Mouse (Mus musculus): ENCODE results near the gene Abtb2. TPM values are rescaled to one million over a fixed set of nuclear protein-coding genes. Genes with fewer than 3 reads are reported as not detected.

Abtb2 gene
- polyA plus RNA-seq, 1 experiment = 10.6 TPM

- DNase-seq (ENCODE audit: low read depth in 1 of 2, low spot score in 2 of 2) = no peak
- H3K27me3 ChIP-seq (ENCODE audit: control insufficient read depth, insufficient read depth, low read length) = no peaks in the 10 kb centered on the region
- H3K4me3 ChIP-seq (ENCODE audit: extremely low read depth, insufficient read depth, insufficient read length) = no peak overlapping the region
- H3K36me3 ChIP-seq (ENCODE audit: control insufficient read depth, insufficient read depth, low read length) = no peaks in the 10 kb centered on the region
- no peak for TF ChIP-seq CTCF (IDR thresholded peaks at IDR 0.05; ENCODE audit: extremely low read depth, insufficient read depth, insufficient read length, insufficient replicate concordance)
- TF ChIP-seq POLR2A (IDR thresholded peaks at IDR 0.05; ENCODE audit: low read depth, low read length) = no peak
- H3K27ac ChIP-seq (ENCODE audit: insufficient read depth, low read length) = no peak overlapping the region
- H3K4me1 ChIP-seq (ENCODE audit: control insufficient read depth, insufficient read depth, insufficient read length) = peaks cover 2% of the 10 kb centered on the region
- 49% methylated on average over 6 of the region's 6 CpGs for WGBS
Observed at GRCm38 (mm10) chr2:103690425-103690824, 124.3 kb downstream of the Abtb2 start.

DNA sequence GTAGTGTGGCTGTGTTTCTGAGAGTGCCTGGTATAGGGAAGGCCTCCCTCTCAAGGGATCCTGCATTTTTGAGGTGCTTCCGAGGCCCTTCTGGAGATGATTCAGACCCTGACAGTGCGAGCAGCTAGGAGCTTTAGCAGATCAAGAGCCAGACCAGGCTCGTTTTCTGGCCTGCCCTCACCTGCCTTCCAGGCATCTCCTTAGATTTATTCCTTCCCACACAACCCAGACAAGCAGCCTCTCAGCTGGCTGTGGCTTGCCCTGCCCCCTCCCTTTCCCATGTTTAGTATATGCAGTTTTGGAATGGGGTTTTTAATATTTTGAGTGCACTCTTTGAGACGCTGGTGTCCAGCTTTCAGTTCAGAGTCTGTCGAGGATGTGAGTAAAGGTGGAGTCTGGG is 124.7 kb downstream of the Abtb2 start:
- Histone ChIP-seq H3K4me3 (ENCODE audit: extremely low read depth, insufficient read depth, insufficient read length) (no peak overlapping the region), H3K4me1 (ENCODE audit: control insufficient read depth, insufficient read depth, insufficient read length) (no peaks in the 10 kb centered on the region; the same call in none of the 2 replicates), H3K36me3 (ENCODE audit: control insufficient read depth, insufficient read depth, low read length) (no peaks in the 10 kb centered on the region), H3K27ac (ENCODE audit: insufficient read depth, low read length) (no peak overlapping the region), H3K27me3 (ENCODE audit: control insufficient read depth, insufficient read depth, low read length) (no peaks in the 10 kb centered on the region)
- TF ChIP-seq CTCF (IDR thresholded peaks at IDR 0.05; ENCODE audit: extremely low read depth, insufficient read depth, insufficient read length, insufficient replicate concordance) (no peak), POLR2A (IDR thresholded peaks at IDR 0.05; ENCODE audit: low read depth, low read length) (no peak)
- WGBS = 75% methylated on average over 5 of the region's 5 CpGs
- no peak for DNase-seq (ENCODE audit: low read depth in 1 of 2, low spot score in 2 of 2)

DNA sequence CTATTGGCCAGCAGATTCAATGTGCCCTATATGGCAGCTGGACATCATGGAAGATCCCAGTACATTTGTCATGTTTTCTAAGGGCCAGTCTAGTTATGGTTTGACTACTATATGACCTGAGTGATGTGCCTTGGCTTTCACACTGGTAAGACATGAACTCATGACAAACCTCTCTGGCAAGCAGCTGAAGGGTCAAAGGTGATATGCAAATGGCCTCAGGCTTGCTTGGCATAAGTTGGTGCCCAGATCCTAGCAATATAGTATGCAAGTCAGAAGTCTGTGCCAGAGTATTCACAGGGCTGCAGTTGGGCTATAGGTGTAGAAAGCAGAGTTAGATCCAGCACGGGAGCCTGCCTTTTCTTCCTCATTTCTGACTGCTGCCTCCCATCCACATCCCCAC is 125.2 kb downstream of the Abtb2 start:
- no peak for DNase-seq (ENCODE audit: low read depth in 1 of 2, low spot score in 2 of 2)

DNA sequence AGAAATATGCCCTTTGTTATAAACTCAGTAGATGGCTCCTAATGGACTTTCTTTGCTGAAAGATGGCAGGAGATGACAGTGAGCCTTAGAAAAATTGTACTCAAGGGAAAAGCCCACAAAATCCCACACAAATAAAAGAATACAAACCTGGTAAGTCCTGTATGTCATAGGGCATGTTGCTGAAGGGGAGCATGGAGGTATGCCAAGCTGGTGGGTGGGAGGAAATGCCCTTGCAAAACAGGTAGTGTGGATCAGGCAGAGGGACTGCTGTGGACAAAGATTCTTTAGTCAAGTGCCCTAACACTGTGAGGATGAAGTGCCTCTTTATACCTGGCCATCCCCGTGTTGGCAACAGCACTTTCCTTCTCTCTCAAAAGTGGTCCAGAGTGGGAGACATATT is 126.7 kb downstream of the Abtb2 start:
- Histone ChIP-seq H3K4me1 (ENCODE audit: control insufficient read depth, insufficient read depth, insufficient read length) (no peaks in the 10 kb centered on the region; the same call in 1 of the 2 replicates), H3K27ac (ENCODE audit: insufficient read depth, low read length) (no peak overlapping the region), H3K4me3 (ENCODE audit: extremely low read depth, insufficient read depth, insufficient read length) (no peak overlapping the region), H3K36me3 (ENCODE audit: control insufficient read depth, insufficient read depth, low read length) (no peaks in the 10 kb centered on the region), H3K27me3 (ENCODE audit: control insufficient read depth, insufficient read depth, low read length) (no peaks in the 10 kb centered on the region)
- WGBS = 91% methylated on average over 1 of the region's 1 CpGs
- TF ChIP-seq POLR2A (IDR thresholded peaks at IDR 0.05; ENCODE audit: low read depth, low read length) = no peak
- no peak for TF ChIP-seq CTCF (IDR thresholded peaks at IDR 0.05; ENCODE audit: extremely low read depth, insufficient read depth, insufficient read length, insufficient replicate concordance)
- no peak for DNase-seq (ENCODE audit: low read depth in 1 of 2, low spot score in 2 of 2)

More for the DNA sequence above, 125.2 kb downstream of the Abtb2 start:
- H3K27me3 ChIP-seq (ENCODE audit: control insufficient read depth, insufficient read depth, low read length) = no peaks in the 10 kb centered on the region
- 74% methylated on average over 1 of the region's 1 CpGs for WGBS
- H3K4me3 ChIP-seq (ENCODE audit: extremely low read depth, insufficient read depth, insufficient read length) = no peak overlapping the region
- no peaks in the 10 kb centered on the region; the same call in 1 of the 2 replicates for H3K4me1 ChIP-seq (ENCODE audit: control insufficient read depth, insufficient read depth, insufficient read length)
- no peaks in the 10 kb centered on the region for H3K36me3 ChIP-seq (ENCODE audit: control insufficient read depth, insufficient read depth, low read length)
- TF ChIP-seq POLR2A (IDR thresholded peaks at IDR 0.05; ENCODE audit: low read depth, low read length) = no peak
- no peak for TF ChIP-seq CTCF (IDR thresholded peaks at IDR 0.05; ENCODE audit: extremely low read depth, insufficient read depth, insufficient read length, insufficient replicate concordance)
- no peak overlapping the region for H3K27ac ChIP-seq (ENCODE audit: insufficient read depth, low read length)

GRCm38 (mm10) chr2:103694777-103695563 is 128.9 kb downstream of the Abtb2 start:
- no peaks in the 10 kb centered on the region for H3K27me3 ChIP-seq (ENCODE audit: control insufficient read depth, insufficient read depth, low read length)
- no peak overlapping the region for H3K27ac ChIP-seq (ENCODE audit: insufficient read depth, low read length)
- no peak for TF ChIP-seq CTCF (IDR thresholded peaks at IDR 0.05; ENCODE audit: extremely low read depth, insufficient read depth, insufficient read length, insufficient replicate concordance)
- no peak for TF ChIP-seq POLR2A (IDR thresholded peaks at IDR 0.05; ENCODE audit: low read depth, low read length)
- H3K36me3 ChIP-seq (ENCODE audit: control insufficient read depth, insufficient read depth, low read length) = no peaks in the 10 kb centered on the region
- H3K4me1 ChIP-seq (ENCODE audit: control insufficient read depth, insufficient read depth, insufficient read length) = no peaks in the 10 kb centered on the region; the same call in 1 of the 2 replicates
- no peak for DNase-seq (ENCODE audit: low read depth in 1 of 2, low spot score in 2 of 2)
- WGBS = 77% methylated on average over 4 of the region's 4 CpGs
- H3K4me3 ChIP-seq (ENCODE audit: extremely low read depth, insufficient read depth, insufficient read length) = no peak overlapping the region

DNA sequence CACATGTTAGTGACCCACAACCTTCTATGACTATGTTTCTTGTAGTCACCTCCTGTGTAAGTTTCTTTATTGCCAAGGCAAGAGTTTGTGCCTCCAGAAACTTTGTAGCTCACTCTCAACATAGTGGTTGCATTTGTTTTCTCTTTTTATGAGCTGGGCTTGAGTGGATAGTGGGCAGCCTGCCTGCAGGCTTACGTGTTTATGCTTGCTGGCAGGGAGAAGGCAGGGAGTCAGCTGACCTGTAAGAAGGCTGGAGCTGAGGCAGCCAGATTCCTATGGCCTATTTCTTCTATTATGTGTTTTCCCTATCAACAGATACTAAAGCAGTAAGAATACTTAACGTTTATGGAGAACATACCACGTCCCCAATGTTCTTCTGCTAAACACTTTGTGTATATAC is 130.1 kb downstream of the Abtb2 start:
- no peak for DNase-seq (ENCODE audit: low read depth in 1 of 2, low spot score in 2 of 2)
- no peaks in the 10 kb centered on the region for H3K36me3 ChIP-seq (ENCODE audit: control insufficient read depth, insufficient read depth, low read length)
- H3K4me3 ChIP-seq (ENCODE audit: extremely low read depth, insufficient read depth, insufficient read length) = no peak overlapping the region
- TF ChIP-seq CTCF (IDR thresholded peaks at IDR 0.05; ENCODE audit: extremely low read depth, insufficient read depth, insufficient read length, insufficient replicate concordance) (no peak), POLR2A (IDR thresholded peaks at IDR 0.05; ENCODE audit: low read depth, low read length) (no peak)
- H3K27me3 ChIP-seq (ENCODE audit: control insufficient read depth, insufficient read depth, low read length) = no peaks in the 10 kb centered on the region
- no peaks in the 10 kb centered on the region; the same call in 1 of the 2 replicates for H3K4me1 ChIP-seq (ENCODE audit: control insufficient read depth, insufficient read depth, insufficient read length)
- H3K27ac ChIP-seq (ENCODE audit: insufficient read depth, low read length) = no peak overlapping the region
- 82% methylated on average over 3 of the region's 3 CpGs for WGBS

DNA sequence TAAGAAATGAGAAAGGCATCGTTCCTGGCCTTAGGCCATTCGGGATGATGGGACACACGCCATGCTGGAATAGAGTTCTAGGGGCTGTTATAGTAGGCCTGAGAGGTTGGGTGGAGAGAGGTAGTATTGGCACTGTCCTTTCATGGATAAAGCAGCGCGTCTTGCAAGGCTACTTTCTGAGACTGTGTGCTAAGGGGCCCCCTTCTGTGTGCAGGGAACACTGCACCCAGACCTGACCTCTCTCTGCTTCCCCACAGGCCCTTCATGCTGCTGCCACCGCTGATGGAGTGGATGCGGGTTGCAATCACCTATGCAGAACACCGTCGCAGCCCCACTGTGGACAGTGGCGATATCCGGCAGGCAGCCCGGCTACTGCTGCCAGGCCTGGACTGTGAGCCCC is 134.4 kb downstream of the Abtb2 start:
- Histone ChIP-seq H3K27ac (ENCODE audit: insufficient read depth, low read length) (no peak overlapping the region), H3K27me3 (ENCODE audit: control insufficient read depth, insufficient read depth, low read length) (no peaks in the 10 kb centered on the region), H3K36me3 (ENCODE audit: control insufficient read depth, insufficient read depth, low read length) (peaks cover 2% of the 10 kb centered on the region; the same call in 1 of the 2 replicates), H3K4me3 (ENCODE audit: extremely low read depth, insufficient read depth, insufficient read length) (no peak overlapping the region), H3K4me1 (ENCODE audit: control insufficient read depth, insufficient read depth, insufficient read length) (no peaks in the 10 kb centered on the region)
- 94% methylated on average over 12 of the region's 12 CpGs for WGBS
- DNase-seq (ENCODE audit: low read depth in 1 of 2, low spot score in 2 of 2) = no peak
- no peak for TF ChIP-seq CTCF (IDR thresholded peaks at IDR 0.05; ENCODE audit: extremely low read depth, insufficient read depth, insufficient read length, insufficient replicate concordance)
- no peak for TF ChIP-seq POLR2A (IDR thresholded peaks at IDR 0.05; ENCODE audit: low read depth, low read length)
